Mouse (Mus musculus): ENCODE measurements around the gene Huwe1. TPM values are rescaled to one million over a fixed set of nuclear protein-coding genes. Genes with fewer than 3 reads are reported as not detected.

The Huwe1 gene
- polyA plus RNA-seq (2014; fragmentation: Illumina TruSeq; extraction: RNeasy Lipid Tissue Mini Kit (QIAGEN cat#74804); ENCODE audit: low read depth, low replicate concordance), result 59.1 TPM

DNA sequence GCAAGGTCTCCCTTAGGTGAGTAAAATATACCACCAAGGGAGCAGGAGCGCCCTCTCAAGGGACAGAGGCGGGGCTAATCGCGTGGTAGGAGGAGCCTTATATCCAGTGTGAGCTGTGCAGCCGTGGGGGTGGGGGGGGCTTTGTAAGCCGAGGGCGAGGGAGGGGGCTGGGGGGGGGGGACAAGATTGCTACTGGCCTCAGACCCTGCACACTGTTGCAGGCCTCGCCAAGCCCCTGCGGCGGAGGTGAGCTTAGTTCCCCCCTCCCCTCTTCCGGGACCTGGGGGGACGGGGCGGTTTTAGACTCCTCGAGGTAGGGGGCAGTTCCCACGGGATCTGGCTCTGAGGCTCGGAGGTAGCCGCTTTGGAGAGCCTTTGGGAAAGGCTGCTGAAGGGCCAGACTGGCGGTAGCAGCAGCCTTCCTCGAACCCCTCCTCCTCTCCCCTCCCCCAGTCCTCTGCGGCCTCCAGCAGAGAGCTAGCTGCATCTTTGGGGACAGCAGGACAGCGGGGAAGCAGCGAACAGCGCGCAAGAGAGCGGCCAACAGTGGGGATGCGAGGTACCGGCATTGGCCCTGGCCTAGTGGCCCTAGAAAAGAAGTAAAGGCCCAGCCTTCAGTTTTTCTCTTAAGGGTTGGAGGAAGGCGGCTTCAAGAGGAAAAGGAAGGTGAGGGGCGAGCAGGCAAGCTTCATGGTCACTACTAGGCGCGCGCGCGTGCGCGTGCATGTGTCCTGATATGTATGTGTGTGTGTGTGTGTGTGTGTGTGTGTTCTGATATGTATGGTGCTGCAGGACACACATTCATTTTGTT is at the start of gene Huwe1:
TSS of gene Huwe1 (plus strand) at position 107 of the 811 bp plus-strand sequence.

Other genes starting within 250 kb of the Huwe1 start
- gene Hsd17b10, start 201.0 kb downstream of the Huwe1 start, polyA plus RNA-seq (2014; fragmentation: Illumina TruSeq; extraction: RNeasy Lipid Tissue Mini Kit (QIAGEN cat#74804); ENCODE audit: low read depth, low replicate concordance), result 13.6 TPM
- gene Ribc1, start 215.5 kb downstream of the Huwe1 start, polyA plus RNA-seq (2014; fragmentation: Illumina TruSeq; extraction: RNeasy Lipid Tissue Mini Kit (QIAGEN cat#74804); ENCODE audit: low read depth, low replicate concordance), result 32.1 TPM
- gene Smc1a, start 215.6 kb downstream of the Huwe1 start, polyA plus RNA-seq (2014; fragmentation: Illumina TruSeq; extraction: RNeasy Lipid Tissue Mini Kit (QIAGEN cat#74804); ENCODE audit: low read depth, low replicate concordance), result 9.7 TPM